Mouse (Mus musculus) adipose tissue, adult 10 weeks (tissue): ENCODE data around the gene Meioc. TPM values are rescaled to one million over a fixed set of nuclear protein-coding genes. Genes with fewer than 3 reads are reported as not detected.

Experiments used
- polyA plus RNA-seq: library from polyadenylated mRNA; stranded (reverse); fragments of 350-450 nt; fragmentation: Illumina TruSeq; extraction: RNeasy Lipid Tissue Mini Kit (QIAGEN cat#74804); gene quantifications from one replicate; pipeline ENCODE4 v1.2.3, GENCODE M21; 2014; ENCODE audit warnings: low read depth, low replicate concordance

Gene Meioc
- 0.89 TPM for polyA plus RNA-seq

DNA sequence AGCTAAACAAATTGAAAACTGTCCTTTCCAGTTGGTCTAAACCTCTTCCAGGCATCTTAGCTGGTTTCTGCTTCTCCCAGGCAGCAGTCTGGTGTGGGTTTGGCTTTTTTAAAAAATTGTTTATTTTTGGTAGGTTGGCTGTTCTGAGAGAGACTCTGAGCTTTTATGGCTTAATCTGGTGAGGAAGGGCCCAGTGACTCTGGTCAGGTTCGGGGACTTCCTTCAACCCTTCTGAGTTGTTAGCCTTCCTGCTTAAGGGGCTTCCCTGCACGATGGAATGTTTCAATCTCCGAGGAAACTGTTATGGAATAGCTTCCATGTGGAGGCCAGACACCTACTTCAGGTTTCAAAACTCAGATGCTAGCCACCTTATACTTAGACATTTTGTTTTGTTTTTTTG, at the start of gene Meioc:
Gene Meioc, plus strand, starts transcription at position 301 of the 400 bp plus-strand sequence.

DNA sequence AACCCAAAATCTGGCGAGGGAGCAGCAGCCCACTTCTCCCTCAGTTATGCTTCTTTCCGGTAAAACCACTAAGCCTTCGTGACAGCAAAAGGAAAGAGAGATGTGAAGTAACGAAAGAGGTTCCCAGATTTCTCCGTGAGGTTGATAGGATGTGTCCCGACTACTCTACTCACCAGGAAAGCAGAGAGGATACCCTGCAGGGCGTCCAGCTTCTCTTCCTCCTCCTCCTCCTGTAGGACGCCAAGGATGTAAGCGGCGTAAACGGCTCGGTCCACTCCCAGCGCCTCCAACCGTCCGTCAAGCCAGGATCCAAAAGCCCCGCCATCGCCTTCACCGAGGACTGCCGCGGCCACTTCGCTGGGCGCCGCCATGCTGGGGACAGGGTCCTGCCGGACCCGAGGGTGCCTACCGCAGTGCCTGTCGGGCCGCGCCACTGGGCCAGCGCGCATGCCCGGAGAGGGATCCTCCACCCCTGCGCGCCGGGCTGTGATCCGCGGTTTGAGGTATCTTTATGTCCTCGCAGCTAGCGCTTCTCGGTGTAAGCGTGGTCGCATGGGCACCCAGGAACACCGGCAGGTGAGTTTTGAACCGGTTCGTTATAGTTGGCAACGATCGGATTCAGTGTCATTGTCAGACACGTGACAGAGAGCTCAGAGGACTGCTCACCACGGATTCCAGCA, 34.0 kb downstream of the Meioc start, which contains the start of gene Ccdc43:
Gene Ccdc43, minus strand, starts transcription at position 445 of the 680 bp plus-strand sequence.

Other genes starting within 250 kb of the Meioc start
- 237 TPM for gene Grn, start 233.4 kb upstream of the Meioc start, polyA plus RNA-seq
- gene Fam171a2, start 216.0 kb upstream of the Meioc start, polyA plus RNA-seq = 14.8 TPM
- gene Itga2b, start 193.6 kb upstream of the Meioc start, polyA plus RNA-seq = 18.7 TPM
- 19.7 TPM for gene Gpatch8, start 107.3 kb upstream of the Meioc start, polyA plus RNA-seq
- gene Gm11627, start 84.3 kb upstream of the Meioc start, polyA plus RNA-seq = 4.5 TPM
- 7.0 TPM for gene Fzd2, start 59.3 kb upstream of the Meioc start, polyA plus RNA-seq
- 15.3 TPM for gene Ccdc43, start 34.1 kb downstream of the Meioc start, polyA plus RNA-seq
- 4.6 TPM for gene Adam11, start 97.7 kb downstream of the Meioc start, polyA plus RNA-seq
- 18.6 TPM for gene Gjc1, start 156.0 kb downstream of the Meioc start, polyA plus RNA-seq
- gene Higd1b, start 172.1 kb downstream of the Meioc start, polyA plus RNA-seq = 7.6 TPM
- 51.4 TPM for gene Eftud2, start 217.3 kb downstream of the Meioc start, polyA plus RNA-seq
- gene Ccdc103, start 217.5 kb downstream of the Meioc start, polyA plus RNA-seq = 2.4 TPM
- 0.20 TPM for gene Fam187a, start 221.5 kb downstream of the Meioc start, polyA plus RNA-seq
- 0.22 TPM for gene Gfap, start 237.2 kb downstream of the Meioc start, polyA plus RNA-seq